In the genomic region with DNA sequence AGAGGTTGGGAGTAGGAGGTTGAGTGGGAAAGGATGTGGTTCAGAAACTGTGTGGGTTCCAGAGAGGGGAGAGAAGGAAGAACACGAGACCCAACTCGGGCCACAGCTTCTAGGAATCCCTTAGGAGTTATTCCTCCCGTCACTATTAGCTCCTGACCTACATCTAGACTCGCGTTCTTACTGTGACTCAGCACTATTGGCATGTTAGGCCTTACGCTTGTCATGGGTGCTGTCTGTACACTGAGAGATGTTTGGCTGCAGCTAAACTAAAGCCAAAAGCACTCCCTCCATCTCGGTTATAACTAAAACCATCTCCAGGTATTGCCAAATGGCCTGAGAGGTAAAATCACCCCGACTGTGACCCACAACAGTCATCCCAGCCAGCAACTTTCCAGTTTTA, we compare ENCODE assay signal across 8 mouse cellular contexts.
"Had no signal": no experiment of that assay in that cellular context is flagged by ENCODE, and none has a peak within 500 bp of the region (broad histone marks: within the 10 kb centered on the region; RNA-seq: fewer than 3 reads in every experiment).

No protein-coding gene starts in this region.

- H3K4me1 ChIP-seq: limb, embryonic 13.5 days; midbrain, embryonic 12.5 days; stomach, embryonic 15.5 days had no signal

- DNase-seq: kidney, postnatal 36 days; lung, adult 18-20 months; right cerebral cortex, postnatal 14 days; thymus, postnatal 14 days had no signal

- H3K27ac ChIP-seq: limb, embryonic 13.5 days; liver, embryonic 14.5 days; midbrain, embryonic 12.5 days; stomach, embryonic 15.5 days had no signal

- H3K36me3 ChIP-seq: limb, embryonic 13.5 days; midbrain, embryonic 12.5 days; stomach, embryonic 15.5 days had no signal

- H3K4me3 ChIP-seq: limb, embryonic 13.5 days; midbrain, embryonic 12.5 days; stomach, embryonic 15.5 days had no signal
